Mouse (Mus musculus): Measurements from ENCODE around the gene Mien1.

Mien1 gene

GRCm38 (mm10) chr11:98438331-98439158, at the start of gene Mien1:
TSS of gene Mien1 (minus strand) at chr11:98438991.
- peak; percentile 96 to 99 for DNase-seq (ENCODE audit: inconsistent age in 2 of 2, low spot score in 1 of 2)

- no peak for DNase-seq (ENCODE audit: inconsistent age in 2 of 2, low spot score in 1 of 2)
Measured at GRCm38 (mm10) chr11:98487526-98488040, 48.8 kb upstream of the Mien1 start.

- no peak for DNase-seq (ENCODE audit: inconsistent age in 2 of 2, low spot score in 1 of 2)
Measured at GRCm38 (mm10) chr11:98485749-98486148, 47.0 kb upstream of the Mien1 start.

GRCm38 (mm10) chr11:98482067-98482466, 43.3 kb upstream of the Mien1 start:
- DNase-seq (ENCODE audit: inconsistent age in 2 of 2, low spot score in 1 of 2), result no peak

- no peak for DNase-seq (ENCODE audit: inconsistent age in 2 of 2, low spot score in 1 of 2)
Measured at GRCm38 (mm10) chr11:98481231-98481630, 42.4 kb upstream of the Mien1 start.

- no peak for DNase-seq (ENCODE audit: inconsistent age in 2 of 2, low spot score in 1 of 2)
Measured at GRCm38 (mm10) chr11:98479940-98480497, 41.2 kb upstream of the Mien1 start.

GRCm38 (mm10) chr11:98479026-98479939, 40.5 kb upstream of the Mien1 start:
- no peak for DNase-seq (ENCODE audit: inconsistent age in 2 of 2, low spot score in 1 of 2)

- DNase-seq (ENCODE audit: inconsistent age in 2 of 2, low spot score in 1 of 2), result no peak
Measured at GRCm38 (mm10) chr11:98477011-98477701, 38.4 kb upstream of the Mien1 start.

GRCm38 (mm10) chr11:98476434-98476807, 37.6 kb upstream of the Mien1 start:
- DNase-seq (ENCODE audit: inconsistent age in 2 of 2, low spot score in 1 of 2), result no peak

GRCm38 (mm10) chr11:98475630-98476433, 37.0 kb upstream of the Mien1 start:
- DNase-seq (ENCODE audit: inconsistent age in 2 of 2, low spot score in 1 of 2), result no peak

- no peak for DNase-seq (ENCODE audit: inconsistent age in 2 of 2, low spot score in 1 of 2)
Measured at GRCm38 (mm10) chr11:98474967-98475366, 36.2 kb upstream of the Mien1 start.

GRCm38 (mm10) chr11:98473916-98474479, 35.2 kb upstream of the Mien1 start:
- no peak for DNase-seq (ENCODE audit: inconsistent age in 2 of 2, low spot score in 1 of 2)

GRCm38 (mm10) chr11:98472696-98473095, 33.9 kb upstream of the Mien1 start:
- DNase-seq (ENCODE audit: inconsistent age in 2 of 2, low spot score in 1 of 2), result no peak

GRCm38 (mm10) chr11:98470795-98471194, 32.0 kb upstream of the Mien1 start:
- DNase-seq (ENCODE audit: inconsistent age in 2 of 2, low spot score in 1 of 2), result no peak

GRCm38 (mm10) chr11:98469761-98470714, 31.2 kb upstream of the Mien1 start:
- DNase-seq (ENCODE audit: inconsistent age in 2 of 2, low spot score in 1 of 2), result peak; percentile 41 to 69

GRCm38 (mm10) chr11:98464516-98464915, 25.7 kb upstream of the Mien1 start:
- DNase-seq (ENCODE audit: inconsistent age in 2 of 2, low spot score in 1 of 2), result no peak

GRCm38 (mm10) chr11:98463911-98464310, 25.1 kb upstream of the Mien1 start:
- no peak for DNase-seq (ENCODE audit: inconsistent age in 2 of 2, low spot score in 1 of 2)

- no peak for DNase-seq (ENCODE audit: inconsistent age in 2 of 2, low spot score in 1 of 2)
Measured at GRCm38 (mm10) chr11:98462255-98462654, 23.5 kb upstream of the Mien1 start.
